ENCODE assay signal across 20 mouse cellular contexts in the genomic region with DNA sequence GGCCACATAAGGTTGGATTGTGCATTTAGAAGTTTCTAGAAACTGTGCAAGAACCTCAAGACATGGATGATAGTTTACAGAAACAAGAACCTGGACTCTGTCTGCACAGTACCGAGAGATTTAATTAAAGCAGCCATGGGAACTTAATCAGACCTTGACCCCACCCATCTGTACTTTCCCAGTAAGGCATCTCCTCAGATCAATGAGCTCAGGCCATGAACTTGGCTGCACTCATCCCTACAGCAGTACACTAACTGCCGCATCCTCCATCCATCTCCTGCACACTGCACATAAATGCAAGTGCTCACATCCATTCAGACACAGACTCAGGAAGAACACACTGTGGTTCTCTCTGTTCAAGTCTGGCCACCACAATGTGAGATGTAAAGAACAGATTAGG. TPM values are rescaled to one million over a fixed set of nuclear protein-coding genes. Genes with fewer than 3 reads are reported as not detected.
"Had no signal": no experiment of that assay in that cellular context is flagged by ENCODE, and none has a peak within 500 bp of the region (broad histone marks: within the 10 kb centered on the region; RNA-seq: fewer than 3 reads in every experiment).

No protein-coding gene starts in this region.

- H3K4me1 ChIP-seq: kidney, embryonic 15.5 days; limb, embryonic 13.5 days; midbrain, embryonic 12.5 days; neural tube, embryonic 13.5 days had no signal

- ATAC-seq: midbrain, embryonic 16.5 days had no signal

- H3K9ac ChIP-seq: kidney, embryonic 15.5 days; limb, embryonic 13.5 days; midbrain, embryonic 12.5 days; neural tube, embryonic 13.5 days had no signal

- H3K36me3 ChIP-seq: kidney, embryonic 15.5 days; limb, embryonic 13.5 days; midbrain, embryonic 12.5 days; neural tube, embryonic 13.5 days had no signal

- DNase-seq: kidney, adult 18-20 months; kidney, postnatal 14 days; left cerebral cortex, postnatal 4 days; lung, adult 18-20 months; retina, postnatal 1 day; right cerebral cortex, postnatal 4 days; spleen, adult 18-20 months; thymus, adult 18-20 months; thymus, postnatal 14 days had no signal

- H3K9me3 ChIP-seq: kidney, embryonic 15.5 days; limb, embryonic 13.5 days; midbrain, embryonic 12.5 days; neural tube, embryonic 13.5 days had no signal

- H3K4me3 ChIP-seq: kidney, embryonic 15.5 days; limb, embryonic 13.5 days; midbrain, embryonic 12.5 days; neural tube, embryonic 13.5 days had no signal

- H3K4me2 ChIP-seq: kidney, embryonic 15.5 days; limb, embryonic 13.5 days; midbrain, embryonic 12.5 days; neural tube, embryonic 13.5 days had no signal

- H3K27ac ChIP-seq: kidney, embryonic 15.5 days; limb, embryonic 13.5 days; midbrain, embryonic 12.5 days; neural tube, embryonic 13.5 days had no signal

RNA-seq across cellular contexts. Expression of a gene that starts 4.4 kb away (rescaled TPM):
- total RNA-seq: layer of hippocampus, adult 8-10 months; layer of hippocampus, postnatal 14 days; left cerebral cortex, adult 18-20 months; left cerebral cortex, postnatal 10 days; left cerebral cortex, postnatal 4 days; megakaryocyte-erythroid progenitor cell, adult 5-6 weeks had no signal
- polyA plus RNA-seq: large intestine, adult 2 months had no signal

RNA-seq across cellular contexts. Expression of a gene that starts 6.1 kb away (rescaled TPM):
- total RNA-seq: megakaryocyte-erythroid progenitor cell, adult 5-6 weeks had no signal
- polyA plus RNA-seq: large intestine, adult 2 months had no signal
